Mouse (Mus musculus): ENCODE results near the gene Smoc1. TPM values are rescaled to one million over a fixed set of nuclear protein-coding genes. Genes with fewer than 3 reads are reported as not detected.

The Smoc1 gene
- polyA plus RNA-seq, 1 experiment from 2014 or later, result 7.1 TPM

DNA sequence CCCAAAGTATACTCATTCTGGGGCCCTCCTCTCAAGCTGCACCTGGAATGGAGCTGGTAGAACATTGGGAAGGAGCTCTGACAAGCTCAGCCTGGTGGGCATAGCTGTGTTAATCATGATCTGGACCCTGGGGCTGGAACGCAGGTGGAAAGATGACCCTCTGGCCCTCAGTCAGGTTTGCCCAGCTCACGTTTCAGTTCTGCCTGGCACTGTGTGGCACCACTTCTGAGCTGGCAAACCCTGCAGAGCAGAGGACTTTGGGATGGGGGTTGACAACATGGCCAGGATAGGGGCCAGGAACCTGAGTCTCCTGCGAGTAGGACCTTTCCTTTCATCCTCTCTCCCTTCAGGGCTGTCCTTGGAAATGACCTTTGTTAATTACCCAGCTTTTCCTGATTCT, 160.1 kb downstream of the Smoc1 start:
- H3K36me3 ChIP-seq (ENCODE audit: control insufficient read depth, insufficient read depth, low read length), result no peaks in the 10 kb centered on the region
- no peak for ATAC-seq
- H3K4me2 ChIP-seq (ENCODE audit: low read length), result no peak overlapping the region
- H3K4me1 ChIP-seq (ENCODE audit: control insufficient read depth, insufficient read depth, low read length), result no peaks in the 10 kb centered on the region
- no peaks in the 10 kb centered on the region for H3K9me3 ChIP-seq (replicated peaks; ENCODE audit: control insufficient read depth, low read length)
- no peak for DNase-seq (ENCODE audit: low spot score)
- H3K4me3 ChIP-seq (ENCODE audit: low read depth, low read length), result no peak overlapping the region
- no peaks in the 10 kb centered on the region for H3K27me3 ChIP-seq (replicated peaks; ENCODE audit: control insufficient read depth, insufficient read depth, low read length)
- 89% methylated on average over 3 of the region's 3 CpGs for WGBS
- no peak overlapping the region for H3K27ac ChIP-seq (ENCODE audit: low read depth, low read length)
- no peak overlapping the region for H3K9ac ChIP-seq (ENCODE audit: low read length)

DNA sequence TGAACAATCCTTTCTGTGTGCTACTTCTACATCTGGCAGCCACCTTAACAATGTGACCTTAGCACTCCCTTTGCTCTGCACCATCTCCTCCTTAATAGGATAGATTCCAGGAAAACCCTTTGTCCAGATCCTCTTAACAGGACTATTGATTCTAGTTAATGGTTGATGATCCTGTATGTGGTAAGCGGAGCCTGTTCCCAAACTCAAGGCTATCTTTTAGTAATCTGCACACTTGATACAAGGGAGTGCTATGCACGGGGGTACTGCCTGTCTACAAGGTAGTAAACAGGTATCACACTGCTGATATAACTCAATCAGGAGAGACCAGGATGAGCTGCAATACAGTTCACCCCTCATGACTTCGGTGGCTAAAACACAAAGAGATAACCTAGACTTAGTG, 161.8 kb downstream of the Smoc1 start:
- 82% methylated on average over 3 of the region's 3 CpGs for WGBS
- no peak overlapping the region for H3K9ac ChIP-seq (ENCODE audit: low read length)

DNA sequence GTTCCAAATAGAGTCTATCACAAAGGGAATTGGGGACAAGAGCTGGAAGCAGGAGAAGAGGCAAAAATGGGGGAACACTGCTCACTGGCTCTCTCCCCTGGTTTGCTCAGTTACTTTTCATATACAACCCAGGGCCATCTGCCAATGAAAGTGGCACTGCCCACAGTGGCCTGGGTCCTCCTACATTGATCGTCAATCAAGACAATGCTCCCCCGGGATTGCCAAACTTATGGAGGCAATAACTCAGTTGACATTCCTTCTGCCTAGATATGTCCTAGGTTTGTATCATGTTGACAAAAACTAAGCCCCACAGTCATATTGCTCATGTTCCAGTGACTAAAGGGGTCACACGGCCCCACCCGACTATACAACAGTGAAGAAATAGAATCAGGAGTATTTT, 162.4 kb downstream of the Smoc1 start:
- H3K9ac ChIP-seq (ENCODE audit: low read length), result no peak overlapping the region
- H3K4me3 ChIP-seq (ENCODE audit: low read depth, low read length), result no peak overlapping the region
- no peaks in the 10 kb centered on the region for H3K27me3 ChIP-seq (replicated peaks; ENCODE audit: control insufficient read depth, insufficient read depth, low read length)
- no peak overlapping the region for H3K27ac ChIP-seq (ENCODE audit: low read depth, low read length)
- DNase-seq (ENCODE audit: low spot score), result no peak
- ATAC-seq, result no peak
- WGBS, result 92% methylated on average over 4 of the region's 4 CpGs
- H3K4me2 ChIP-seq (ENCODE audit: low read length), result no peak overlapping the region
- no peaks in the 10 kb centered on the region for H3K9me3 ChIP-seq (replicated peaks; ENCODE audit: control insufficient read depth, low read length)
- H3K4me1 ChIP-seq (ENCODE audit: control insufficient read depth, insufficient read depth, low read length), result no peaks in the 10 kb centered on the region
- H3K36me3 ChIP-seq (ENCODE audit: control insufficient read depth, insufficient read depth, low read length), result no peaks in the 10 kb centered on the region

More for the DNA sequence above, 161.8 kb downstream of the Smoc1 start:
- Histone ChIP-seq H3K4me3 (ENCODE audit: low read depth, low read length) (no peak overlapping the region), H3K4me2 (ENCODE audit: low read length) (no peak overlapping the region), H3K27me3 (replicated peaks; ENCODE audit: control insufficient read depth, insufficient read depth, low read length) (no peaks in the 10 kb centered on the region), H3K27ac (ENCODE audit: low read depth, low read length) (no peak overlapping the region), H3K36me3 (ENCODE audit: control insufficient read depth, insufficient read depth, low read length) (no peaks in the 10 kb centered on the region), H3K9me3 (replicated peaks; ENCODE audit: control insufficient read depth, low read length) (no peaks in the 10 kb centered on the region), H3K4me1 (ENCODE audit: control insufficient read depth, insufficient read depth, low read length) (no peaks in the 10 kb centered on the region)
- ATAC-seq (no peak), DNase-seq (ENCODE audit: low spot score) (no peak)

DNA sequence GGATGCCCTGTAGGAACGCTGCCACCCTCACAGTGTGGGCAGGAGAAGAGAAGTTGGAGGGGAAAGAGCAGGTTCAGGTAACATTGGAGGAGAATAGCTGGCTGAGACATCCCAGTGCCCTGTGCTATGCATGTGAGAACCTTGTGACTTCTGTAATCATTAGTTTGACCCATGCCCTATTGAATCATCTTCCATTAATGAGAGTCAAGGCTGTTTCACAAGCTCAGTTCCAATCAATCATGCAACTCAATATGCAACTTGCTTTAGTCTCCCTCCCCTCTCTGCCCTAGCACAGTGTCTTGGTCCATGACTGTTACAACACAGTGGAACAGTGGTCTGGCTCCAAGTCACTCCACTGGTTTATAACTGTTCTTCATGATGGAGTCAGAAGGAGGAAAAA, 163.0 kb downstream of the Smoc1 start:
- no peak overlapping the region for H3K4me3 ChIP-seq (ENCODE audit: low read depth, low read length)
- DNase-seq (ENCODE audit: low spot score), result no peak
- no peaks in the 10 kb centered on the region for H3K4me1 ChIP-seq (ENCODE audit: control insufficient read depth, insufficient read depth, low read length)
- H3K4me2 ChIP-seq (ENCODE audit: low read length), result no peak overlapping the region
- 67% methylated on average over 1 of the region's 1 CpGs for WGBS
- no peaks in the 10 kb centered on the region for H3K9me3 ChIP-seq (replicated peaks; ENCODE audit: control insufficient read depth, low read length)
- no peak overlapping the region for H3K27ac ChIP-seq (ENCODE audit: low read depth, low read length)
- no peak for ATAC-seq
- no peaks in the 10 kb centered on the region for H3K27me3 ChIP-seq (replicated peaks; ENCODE audit: control insufficient read depth, insufficient read depth, low read length)
- no peak overlapping the region for H3K9ac ChIP-seq (ENCODE audit: low read length)
- no peaks in the 10 kb centered on the region for H3K36me3 ChIP-seq (ENCODE audit: control insufficient read depth, insufficient read depth, low read length)

DNA sequence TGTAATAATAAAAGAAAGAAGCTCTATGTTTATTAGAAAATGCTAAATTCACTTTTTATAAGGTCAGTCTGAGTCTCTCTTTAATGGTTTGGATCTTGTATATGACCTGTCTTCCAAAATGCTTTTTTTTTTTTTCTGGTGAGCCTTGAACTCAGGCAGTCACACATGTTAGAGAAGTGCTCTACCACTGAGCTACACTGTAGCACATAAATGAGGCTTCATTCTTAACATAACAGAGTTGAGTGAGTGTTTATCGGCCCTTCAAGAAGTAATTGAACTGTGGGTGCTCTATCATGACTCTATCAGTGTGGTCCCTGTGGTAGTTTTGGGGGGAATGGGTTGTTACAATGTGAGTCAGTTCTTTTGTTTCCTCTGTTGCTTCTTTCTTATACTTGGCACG, 167.4 kb downstream of the Smoc1 start:
- no peak overlapping the region for H3K9ac ChIP-seq (ENCODE audit: low read length)

DNA sequence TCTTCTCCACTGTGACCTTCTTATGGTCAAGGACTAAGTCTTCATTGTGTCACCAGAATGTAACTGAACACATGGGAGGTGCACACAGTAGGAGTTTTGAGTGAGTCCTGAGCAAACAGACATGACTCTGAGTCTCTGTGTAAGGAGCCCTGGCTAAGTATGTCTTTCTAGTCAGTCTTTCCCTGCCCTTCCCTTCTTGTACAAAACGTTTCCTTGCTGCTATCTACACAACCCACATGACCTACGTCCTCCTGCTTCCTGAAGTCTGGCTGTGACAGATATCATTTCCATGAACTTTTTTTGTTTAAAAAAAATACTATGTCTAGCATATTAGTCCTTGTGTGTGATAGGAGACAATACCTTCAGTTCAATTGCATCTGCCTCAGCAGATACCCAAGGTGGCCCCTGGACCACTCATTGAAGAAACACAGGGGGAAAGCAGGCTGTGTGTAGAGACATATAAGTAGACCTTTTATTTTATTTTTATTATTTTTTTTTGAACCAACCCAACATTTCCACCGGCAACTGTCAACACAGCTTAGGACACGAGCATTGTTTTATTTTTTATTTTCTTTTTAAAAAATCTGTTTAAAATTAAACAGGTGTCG, 171.0 kb downstream of the Smoc1 start:
- DNase-seq (ENCODE audit: low spot score), result no peak
- no peak overlapping the region for H3K4me2 ChIP-seq (ENCODE audit: low read length)
- no peaks in the 10 kb centered on the region for H3K9me3 ChIP-seq (replicated peaks; ENCODE audit: control insufficient read depth, low read length)
- H3K9ac ChIP-seq (ENCODE audit: low read length), result no peak overlapping the region
- no peaks in the 10 kb centered on the region for H3K4me1 ChIP-seq (ENCODE audit: control insufficient read depth, insufficient read depth, low read length)
- no peaks in the 10 kb centered on the region for H3K27me3 ChIP-seq (replicated peaks; ENCODE audit: control insufficient read depth, insufficient read depth, low read length)
- no peak overlapping the region for H3K27ac ChIP-seq (ENCODE audit: low read depth, low read length)
- WGBS, result 80% methylated on average over 5 of the region's 5 CpGs
- no peak for ATAC-seq
- H3K36me3 ChIP-seq (ENCODE audit: control insufficient read depth, insufficient read depth, low read length), result no peaks in the 10 kb centered on the region
- H3K4me3 ChIP-seq (ENCODE audit: low read depth, low read length), result no peak overlapping the region

More for the DNA sequence above, 167.4 kb downstream of the Smoc1 start:
- no peak overlapping the region for H3K4me2 ChIP-seq (ENCODE audit: low read length)
- 76% methylated on average over 2 of the region's 2 CpGs for WGBS
- H3K36me3 ChIP-seq (ENCODE audit: control insufficient read depth, insufficient read depth, low read length), result no peaks in the 10 kb centered on the region
- DNase-seq (ENCODE audit: low spot score), result no peak
- no peaks in the 10 kb centered on the region for H3K9me3 ChIP-seq (replicated peaks; ENCODE audit: control insufficient read depth, low read length)
- H3K27ac ChIP-seq (ENCODE audit: low read depth, low read length), result no peak overlapping the region
- ATAC-seq, result no peak
- H3K4me3 ChIP-seq (ENCODE audit: low read depth, low read length), result no peak overlapping the region
- H3K4me1 ChIP-seq (ENCODE audit: control insufficient read depth, insufficient read depth, low read length), result no peaks in the 10 kb centered on the region
- no peaks in the 10 kb centered on the region for H3K27me3 ChIP-seq (replicated peaks; ENCODE audit: control insufficient read depth, insufficient read depth, low read length)

DNA sequence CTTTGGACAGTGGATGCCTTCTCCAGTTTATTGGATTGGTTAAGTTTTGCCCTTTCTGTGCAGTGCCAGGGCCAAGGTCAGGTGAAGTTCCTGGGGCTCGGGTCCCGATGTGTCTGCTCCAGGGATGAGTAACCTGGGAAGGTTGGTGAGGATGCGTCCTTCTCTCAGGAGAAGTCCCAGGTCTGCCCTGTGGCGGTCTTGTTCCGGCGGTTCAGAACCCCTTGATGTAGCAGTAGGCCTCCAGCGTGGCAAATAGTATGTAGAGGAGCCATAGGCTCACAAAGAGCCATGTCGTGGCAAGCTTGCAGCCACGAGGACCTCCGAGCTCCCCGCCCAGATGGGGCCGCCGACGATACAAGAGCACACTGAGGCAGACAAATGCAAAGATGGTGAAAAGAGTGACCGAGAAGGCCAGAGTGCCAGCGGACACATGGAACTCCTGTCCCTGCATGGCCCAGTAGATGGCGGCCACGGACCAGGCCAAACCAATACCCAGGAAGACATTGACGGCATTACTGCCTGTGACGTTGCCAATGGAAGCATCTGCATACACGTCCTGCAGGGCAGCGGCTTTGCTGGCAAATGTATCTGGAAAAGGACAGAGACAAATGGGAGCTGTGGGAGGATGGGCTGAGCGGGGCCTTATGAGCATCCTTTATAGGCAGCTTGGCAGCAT, 172.8 kb downstream of the Smoc1 start:
- Histone ChIP-seq H3K27me3 (replicated peaks; ENCODE audit: control insufficient read depth, insufficient read depth, low read length) (no peaks in the 10 kb centered on the region), H3K4me3 (ENCODE audit: low read depth, low read length) (no peak overlapping the region), H3K27ac (ENCODE audit: low read depth, low read length) (no peak overlapping the region), H3K4me2 (ENCODE audit: low read length) (peak overlapping the region; percentile 6; the same call in 1 of the 2 replicates), H3K9ac (ENCODE audit: low read length) (no peak overlapping the region), H3K4me1 (ENCODE audit: control insufficient read depth, insufficient read depth, low read length) (no peaks in the 10 kb centered on the region), H3K36me3 (ENCODE audit: control insufficient read depth, insufficient read depth, low read length) (no peaks in the 10 kb centered on the region), H3K9me3 (replicated peaks; ENCODE audit: control insufficient read depth, low read length) (no peaks in the 10 kb centered on the region)
- peak; percentile 83; the same call in 1 of the 2 replicates for ATAC-seq
- WGBS, result 26% methylated on average over 23 of the region's 23 CpGs
- DNase-seq (ENCODE audit: low spot score), result peak; percentile 87

DNA sequence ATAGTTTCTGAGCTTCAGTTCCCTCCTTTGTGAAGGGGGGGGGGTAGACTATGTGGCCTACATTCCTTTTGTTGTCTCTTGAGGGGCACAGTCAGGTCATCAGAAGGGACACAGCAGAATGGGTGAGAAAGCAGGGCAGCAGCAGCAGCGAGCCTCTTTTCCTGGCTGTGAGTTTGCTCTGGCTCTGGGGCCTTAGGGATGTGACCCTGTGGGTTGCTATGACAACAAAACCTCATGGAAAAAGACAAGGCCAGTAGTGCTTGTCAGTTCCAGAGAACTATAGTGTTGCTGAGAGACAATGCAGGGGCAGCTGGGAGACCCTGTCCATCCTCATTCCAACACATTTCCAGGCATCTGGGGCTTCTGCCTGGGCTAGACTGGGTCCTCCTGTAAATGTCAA, 176.6 kb downstream of the Smoc1 start:
- Histone ChIP-seq H3K9ac (ENCODE audit: low read length) (no peak overlapping the region), H3K4me3 (ENCODE audit: low read depth, low read length) (no peak overlapping the region), H3K27ac (ENCODE audit: low read depth, low read length) (no peak overlapping the region), H3K36me3 (ENCODE audit: control insufficient read depth, insufficient read depth, low read length) (no peaks in the 10 kb centered on the region), H3K9me3 (replicated peaks; ENCODE audit: control insufficient read depth, low read length) (no peaks in the 10 kb centered on the region), H3K4me2 (ENCODE audit: low read length) (no peak overlapping the region), H3K4me1 (ENCODE audit: control insufficient read depth, insufficient read depth, low read length) (0 out of 2 replicates have a peak, but pooled peaks cover 6% of the 10 kb centered on the region), H3K27me3 (replicated peaks; ENCODE audit: control insufficient read depth, insufficient read depth, low read length) (no peaks in the 10 kb centered on the region)
- WGBS, result 18% methylated on average over 1 of the region's 1 CpGs
- DNase-seq (ENCODE audit: low spot score) (peak; percentile 19), ATAC-seq (no peak)
